Mouse (Mus musculus) C2C12 (cell line): ENCODE measurements around the gene Tmem115.

Experiments
- CEBPB ChIP-seq: IDR thresholded peaks from one replicate; pipeline ENCODE4 v1.6.1; 2011; ENCODE audit warnings: low read depth, mild to moderate bottlenecking, control low read depth, moderate library complexity
- CTCF ChIP-seq: IDR thresholded peaks from one replicate; pipeline ENCODE4 v1.5.1; 2011; ENCODE audit not compliant: control insufficient read depth, insufficient read depth, insufficient read length
- FOSL1 ChIP-seq: IDR thresholded peaks from one replicate; pipeline ENCODE4 v1.8.0; 2011; ENCODE audit warnings: mild to moderate bottlenecking, low read length; ENCODE audit not compliant: poor library complexity, insufficient read depth, severe bottlenecking
- MAX ChIP-seq: IDR thresholded peaks from one replicate; pipeline ENCODE4 v1.6.1; 2011; ENCODE audit warnings: mild to moderate bottlenecking, control low read depth
- MYOD1 ChIP-seq: IDR thresholded peaks from one replicate; pipeline ENCODE4 v1.6.1; 2011; ENCODE audit warnings: low read depth; ENCODE audit not compliant: control insufficient read depth, insufficient read length
- MYOG ChIP-seq: IDR thresholded peaks from one replicate; pipeline ENCODE4 v1.6.1; 2011; ENCODE audit not compliant: control insufficient read depth, insufficient read length; ENCODE audit errors: extremely low read depth
- USF1 ChIP-seq: IDR thresholded peaks from one replicate; pipeline ENCODE4 v1.6.1; 2011; ENCODE audit warnings: low read depth, mild to moderate bottlenecking, control low read depth, moderate library complexity

- no peak for TF ChIP-seq USF1
- TF ChIP-seq MYOG, result no peak
- no peak for TF ChIP-seq CTCF
- TF ChIP-seq MAX, result no peak
- no peak for TF ChIP-seq MYOD1
- no peak for TF ChIP-seq CEBPB
- no peak for TF ChIP-seq FOSL1
These were observed 13.4 kb upstream of the Tmem115 start for GRCm38 (mm10) chr9:107520331-107520730.
